ENCODE assay signal across 9 mouse cellular contexts in the genomic region with DNA sequence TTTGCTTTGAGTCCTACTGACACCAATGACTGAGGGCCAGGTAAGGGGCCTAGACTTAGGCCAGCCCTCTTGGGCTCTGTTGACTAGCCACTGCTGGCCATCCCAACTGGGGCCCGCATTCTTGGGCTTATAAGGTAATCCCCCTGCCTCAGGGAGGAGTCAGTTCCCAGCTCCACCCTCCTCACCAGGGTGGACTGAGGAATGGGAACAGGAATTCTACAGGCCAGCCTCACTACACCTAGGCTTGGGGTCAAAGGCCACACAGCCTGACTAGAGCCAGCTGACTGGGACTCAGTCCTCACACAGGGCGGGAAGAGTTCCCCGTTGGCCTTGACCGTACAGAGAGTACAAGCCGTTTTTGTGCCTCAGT. TPM values are rescaled to one million over a fixed set of nuclear protein-coding genes. Genes with fewer than 3 reads are reported as not detected.
DNase-seq lines count a peak whose midpoint lies in the region; ATAC-seq and TF ChIP-seq lines count a peak whose summit lies in the region.
"Had no signal": no experiment of that assay in that cellular context is flagged by ENCODE, and none has a peak within 500 bp of the region (broad histone marks: within the 10 kb centered on the region; RNA-seq: fewer than 3 reads in every experiment).

No protein-coding gene starts in this region.

- H3K4me3 ChIP-seq in heart, embryonic 14.5 days (ENCODE audit: control insufficient read depth in 1 of 2, insufficient read depth in 1 of 2, low read depth in 1 of 2, low read length in 2 of 2), result peak overlapping the region; percentile 84 to 99
- peak overlapping the region; percentile 63; the same call in 1 of the 2 replicates for H3K4me3 ChIP-seq in cortical plate, adult 2 months (ENCODE audit: insufficient read depth, low read length)
- no peak overlapping the region for H3K4me3 ChIP-seq in hindbrain, postnatal 0 days (ENCODE audit: low read length)
- peak overlapping the region; percentile 78; the same call in 1 of the 2 replicates for H3K4me3 ChIP-seq in midbrain, embryonic 12.5 days

- H3K4me2 ChIP-seq in heart, embryonic 14.5 days (ENCODE audit: low read length), result peak overlapping the region; percentile 92
- peak overlapping the region; percentile 69 for H3K4me2 ChIP-seq in hindbrain, postnatal 0 days (ENCODE audit: low read depth, low read length)
- peak overlapping the region; percentile 79 for H3K4me2 ChIP-seq in midbrain, embryonic 12.5 days (replicated peaks)

- intact Hi-C loops in heart, postnatal 25 days (cut with DNase I), result no loop called here

- TF ChIP-seq POLR2A in cortical plate, adult 2 months (IDR thresholded peaks at IDR 0.05; ENCODE audit: extremely low read depth, insufficient read depth, low read length), result no peak

- no peak for TF ChIP-seq CTCF in cortical plate, adult 2 months (IDR thresholded peaks at IDR 0.05; ENCODE audit: extremely low read depth, insufficient read depth, low read length)
- TF ChIP-seq CTCF in hindbrain, postnatal 0 days (IDR thresholded peaks at IDR 0.05; ENCODE audit: low read depth), result no peak

- H3K9me3 ChIP-seq in heart, embryonic 14.5 days (ENCODE audit: control insufficient read depth, low read length), result no peaks in the 10 kb centered on the region
- no peaks in the 10 kb centered on the region for H3K9me3 ChIP-seq in hindbrain, postnatal 0 days (ENCODE audit: low read length)
- H3K9me3 ChIP-seq in midbrain, embryonic 12.5 days, result no peaks in the 10 kb centered on the region

- no peak for ATAC-seq in heart, embryonic 14.5 days (ENCODE audit: insufficient number of reproducible peaks, insufficient read depth, low FRiP score, low read depth)
- ATAC-seq in hindbrain, postnatal 0 days, result no peak
- no peak for ATAC-seq in midbrain, embryonic 12.5 days (ENCODE audit: low FRiP score, low read depth)

- peak overlapping the region; percentile 97 to 99 for H3K27ac ChIP-seq in heart, embryonic 14.5 days (replicated peaks in 1 of 2; ENCODE audit: control insufficient read depth in 1 of 2, insufficient read depth in 1 of 2, low read depth in 2 of 2, low read length in 2 of 2)
- no peak overlapping the region for H3K27ac ChIP-seq in cortical plate, adult 2 months (ENCODE audit: insufficient read depth, low read length)
- peak overlapping the region; percentile 86; the same call in 1 of the 2 replicates for H3K27ac ChIP-seq in hindbrain, postnatal 0 days
- peak overlapping the region; percentile 74 for H3K27ac ChIP-seq in midbrain, embryonic 12.5 days (replicated peaks)

- 7% methylated on average over 5 of the region's 5 CpGs for WGBS in heart, embryonic 14.5 days
- WGBS in hindbrain, postnatal 0 days, result 39% methylated on average over 5 of the region's 5 CpGs
- WGBS in midbrain, embryonic 12.5 days, result 27% methylated on average over 5 of the region's 5 CpGs

- H3K36me3 ChIP-seq in heart, embryonic 14.5 days (ENCODE audit: control insufficient read depth, insufficient read depth, low read length), result peaks cover 48% of the 10 kb centered on the region
- peaks cover 22% of the 10 kb centered on the region; the same call in 1 of the 2 replicates for H3K36me3 ChIP-seq in hindbrain, postnatal 0 days (ENCODE audit: insufficient read depth, low read length)
- peaks cover 30% of the 10 kb centered on the region for H3K36me3 ChIP-seq in midbrain, embryonic 12.5 days

- H3K9ac ChIP-seq in heart, embryonic 14.5 days (ENCODE audit: low read length), result peak overlapping the region; percentile 99
- peak overlapping the region; percentile 79; the same call in 1 of the 2 replicates for H3K9ac ChIP-seq in hindbrain, postnatal 0 days (replicated peaks; ENCODE audit: low read length)
- H3K9ac ChIP-seq in midbrain, embryonic 12.5 days (replicated peaks), result 0 out of 2 replicates have a peak overlapping the region, but pooled peaks have one; percentile 26

- H3K4me1 ChIP-seq in heart, embryonic 14.5 days (ENCODE audit: control insufficient read depth in 2 of 2, insufficient read depth in 2 of 2, low read length in 2 of 2), result peaks cover 29 to 41% of the 10 kb centered on the region in 2 experiments
- H3K4me1 ChIP-seq in cortical plate, adult 2 months (ENCODE audit: control insufficient read depth, insufficient read depth, low read length), result peaks cover 5% of the 10 kb centered on the region
- peaks cover 20% of the 10 kb centered on the region for H3K4me1 ChIP-seq in hindbrain, postnatal 0 days (ENCODE audit: insufficient read depth, low read length)
- peaks cover 26% of the 10 kb centered on the region for H3K4me1 ChIP-seq in midbrain, embryonic 12.5 days

- DNase-seq in heart, postnatal 25 days (ENCODE audit: low spot score), result no peak
- no peak for DNase-seq in hindbrain, postnatal 0 days (ENCODE audit: low spot score)
- no peak for DNase-seq in cerebellum, postnatal 25 days
- no peak for DNase-seq in urinary bladder, adult 18-20 months (ENCODE audit: low spot score in 2 of 2)
- DNase-seq in gastrocnemius, postnatal 4 days (ENCODE audit: low spot score in 2 of 2), result no peak
- DNase-seq: right cerebral cortex, postnatal 25 days had no signal

- H3K27me3 ChIP-seq in heart, embryonic 14.5 days (ENCODE audit: control insufficient read depth, insufficient read depth, low read length), result peaks cover 8% of the 10 kb centered on the region
- no peaks in the 10 kb centered on the region for H3K27me3 ChIP-seq in hindbrain, postnatal 0 days (ENCODE audit: insufficient read depth, low read length)
- H3K27me3 ChIP-seq in midbrain, embryonic 12.5 days, result peaks cover 13% of the 10 kb centered on the region; the same call in 1 of the 2 replicates

RNA-seq across cellular contexts. Expression of gene Pdlim7, which starts 2.0 kb away (rescaled TPM):
- polyA plus RNA-seq in heart, embryonic 14.5 days (2014; fragmentation: Nextera tagmentation; extraction: Ambion mirVana), result 329 and 370 TPM in 2 replicates
- total RNA-seq in heart, postnatal 25 days (2021), result 10 to 100 TPM; 65.2 to 67.7 TPM
- polyA plus RNA-seq in cortical plate, adult 2 months (2012; rRNA removed), result 168 and 171 TPM in 2 replicates
- 43.4 and 49.9 TPM in 2 replicates for total RNA-seq in hindbrain, postnatal 0 days (2014; rRNA removed)
- 133 TPM in 2 replicates for polyA plus RNA-seq in hindbrain, postnatal 0 days (2015; fragmentation: Nextera tagmentation; extraction: Ambion mirVana)
- polyA plus RNA-seq in midbrain, embryonic 12.5 days (2016; fragmentation: Nextera tagmentation; extraction: Ambion mirVana), result 140 and 156 TPM in 2 replicates
- total RNA-seq in gastrocnemius, postnatal 4 days (2021), result 100 to 1,000 TPM; 304 to 308 TPM

RNA-seq across cellular contexts. Expression of gene Dok3, which starts 17.6 kb away (rescaled TPM):
- polyA plus RNA-seq in heart, embryonic 14.5 days (2014; fragmentation: Nextera tagmentation; extraction: Ambion mirVana), result 1.3 and 1.4 TPM in 2 replicates
- total RNA-seq in heart, postnatal 25 days (2021), result 1 to 10 TPM; 2.2 to 2.3 TPM
- 15.6 and 16.8 TPM in 2 replicates for polyA plus RNA-seq in cortical plate, adult 2 months (2012; rRNA removed)
- total RNA-seq in hindbrain, postnatal 0 days (2014; rRNA removed), result 4.7 and 5.2 TPM in 2 replicates
- polyA plus RNA-seq in hindbrain, postnatal 0 days (2015; fragmentation: Nextera tagmentation; extraction: Ambion mirVana), result 1.1 and 1.6 TPM in 2 replicates
- polyA plus RNA-seq in midbrain, embryonic 12.5 days (2016; fragmentation: Nextera tagmentation; extraction: Ambion mirVana), result 2.9 and 4.6 TPM in 2 replicates
- total RNA-seq in gastrocnemius, postnatal 4 days (2021), result 1 to 10 TPM; 3.1 to 3.3 TPM

RNA-seq across cellular contexts. Expression of gene Dbn1, which starts 23.6 kb away (rescaled TPM):
- polyA plus RNA-seq in heart, embryonic 14.5 days (2014; fragmentation: Nextera tagmentation; extraction: Ambion mirVana), result 51.8 and 53.5 TPM in 2 replicates
- 10 to 100 TPM; 10.6 to 10.8 TPM for total RNA-seq in heart, postnatal 25 days (2021)
- 336 and 368 TPM in 2 replicates for polyA plus RNA-seq in cortical plate, adult 2 months (2012; rRNA removed)
- 442 and 446 TPM in 2 replicates for total RNA-seq in hindbrain, postnatal 0 days (2014; rRNA removed)
- polyA plus RNA-seq in hindbrain, postnatal 0 days (2015; fragmentation: Nextera tagmentation; extraction: Ambion mirVana), result 369 and 371 TPM in 2 replicates
- 558 and 585 TPM in 2 replicates for polyA plus RNA-seq in midbrain, embryonic 12.5 days (2016; fragmentation: Nextera tagmentation; extraction: Ambion mirVana)
- 100 to 1,000 TPM; 127 to 147 TPM for total RNA-seq in gastrocnemius, postnatal 4 days (2021)

RNA-seq across cellular contexts. Expression of gene Ddx41, which starts 25.0 kb away (rescaled TPM):
- polyA plus RNA-seq in heart, embryonic 14.5 days (2014; fragmentation: Nextera tagmentation; extraction: Ambion mirVana), result 27.8 and 28.9 TPM in 2 replicates
- 10 to 100 TPM; 13.1 to 13.2 TPM for total RNA-seq in heart, postnatal 25 days (2021)
- polyA plus RNA-seq in cortical plate, adult 2 months (2012; rRNA removed), result 81.1 and 87.4 TPM in 2 replicates
- total RNA-seq in hindbrain, postnatal 0 days (2014; rRNA removed), result 48.6 and 53.4 TPM in 2 replicates
- polyA plus RNA-seq in hindbrain, postnatal 0 days (2015; fragmentation: Nextera tagmentation; extraction: Ambion mirVana), result 44.4 and 47.2 TPM in 2 replicates
- 64.6 and 73.4 TPM in 2 replicates for polyA plus RNA-seq in midbrain, embryonic 12.5 days (2016; fragmentation: Nextera tagmentation; extraction: Ambion mirVana)
- total RNA-seq in gastrocnemius, postnatal 4 days (2021), result 10 to 100 TPM; 19.9 to 20.9 TPM

RNA-seq across cellular contexts. Expression of gene Prr7, which starts 47.4 kb away (rescaled TPM):
- 0.24 and 0.30 TPM in 2 replicates for polyA plus RNA-seq in heart, embryonic 14.5 days (2014; fragmentation: Nextera tagmentation; extraction: Ambion mirVana)
- 1 to 10 TPM in 1 of 2 experiments, under 1 TPM in 1; 0.56 to 1.2 TPM for total RNA-seq in heart, postnatal 25 days (2021)
- 68.1 and 73.5 TPM in 2 replicates for polyA plus RNA-seq in cortical plate, adult 2 months (2012; rRNA removed)
- total RNA-seq in hindbrain, postnatal 0 days (2014; rRNA removed), result 106 and 119 TPM in 2 replicates
- polyA plus RNA-seq in hindbrain, postnatal 0 days (2015; fragmentation: Nextera tagmentation; extraction: Ambion mirVana), result 4.6 and 4.9 TPM in 2 replicates
- polyA plus RNA-seq in midbrain, embryonic 12.5 days (2016; fragmentation: Nextera tagmentation; extraction: Ambion mirVana), result 2.0 and 2.3 TPM in 2 replicates
- total RNA-seq in gastrocnemius, postnatal 4 days (2021), result 1 to 10 TPM; 4.3 to 4.7 TPM

Comparison
In these comparisons a context has a peak if more than half of its experiments do, and no peak if none do; other contexts are left out.
1. H3K9ac ChIP-seq: peak in every context shown above with its lines; median percentile 99 in heart, embryonic 14.5 days; 79 in hindbrain, postnatal 0 days; 26 in midbrain, embryonic 12.5 days.